8 mouse cellular contexts compared by ENCODE assay signal in genomic region chr10:13060021-13060668, GRCm38 (mm10). TPM values are rescaled to one million over a fixed set of nuclear protein-coding genes. Genes with fewer than 3 reads are reported as not detected.
DNase-seq lines count a peak whose midpoint lies in the region; ATAC-seq and TF ChIP-seq lines count a peak whose summit lies in the region.

Gene Plagl1, plus strand, starts transcription at chr10:13060504.

- peak within 1 kb of the TSS; percentile 85 for H3K4me2 ChIP-seq in midbrain, embryonic 14.5 days (ENCODE audit: low read length)

- no peak for TF ChIP-seq CTCF in cerebellum, adult 2 months (IDR thresholded peaks at IDR 0.05; ENCODE audit: borderline replicate concordance, insufficient read depth, low read depth, low read length)
- no peak for TF ChIP-seq CTCF in thymus, adult 2 months (IDR thresholded peaks at IDR 0.05; ENCODE audit: borderline replicate concordance, control insufficient read depth, extremely low read depth, insufficient read depth, low read length, poor library complexity)

- no peak within 1 kb of the TSS for H3K27ac ChIP-seq in cerebellum, adult 2 months (ENCODE audit: insufficient read depth, low read length)
- H3K27ac ChIP-seq in thymus, adult 2 months (ENCODE audit: control insufficient read depth, insufficient read depth, low read length), result no peak within 1 kb of the TSS; the same call in 1 of the 2 replicates
- H3K27ac ChIP-seq in midbrain, embryonic 14.5 days (replicated peaks; ENCODE audit: low read depth, low read length), result no peak within 1 kb of the TSS

- H3K9ac ChIP-seq in midbrain, embryonic 14.5 days (replicated peaks; ENCODE audit: low read length), result peak within 1 kb of the TSS; percentile 57; the same call in 1 of the 2 replicates

- ATAC-seq in midbrain, embryonic 14.5 days (ENCODE audit: low FRiP score, low TSS enrichment), result no peak

- H3K27me3 ChIP-seq in cerebellum, adult 2 months (ENCODE audit: control insufficient read depth, insufficient read depth, low read length), result no peaks in the 10 kb centered on the region
- no peaks in the 10 kb centered on the region for H3K27me3 ChIP-seq in thymus, adult 2 months (ENCODE audit: control insufficient read depth, insufficient read depth, low read length)
- H3K27me3 ChIP-seq in midbrain, embryonic 14.5 days (ENCODE audit: control insufficient read depth, insufficient read depth, low read length), result peaks cover 18% of the 10 kb centered on the region

- H3K9me3 ChIP-seq in midbrain, embryonic 14.5 days (ENCODE audit: control insufficient read depth, low read length), result no peaks in the 10 kb centered on the region

- TF ChIP-seq POLR2A in cerebellum, adult 2 months (IDR thresholded peaks at IDR 0.05; ENCODE audit: borderline replicate concordance, insufficient read depth, low read length), result no peak
- TF ChIP-seq POLR2A in thymus, adult 2 months (IDR thresholded peaks at IDR 0.05; ENCODE audit: control insufficient read depth, extremely low read depth, insufficient read depth, low read length, poor library complexity), result no peak

- DNase-seq in cerebellum, adult 2 months, result no peak
- no peak for DNase-seq in cerebellum, postnatal 4 days (ENCODE audit: low spot score in 2 of 2)
- DNase-seq in thymus, adult 2 months, result no peak
- DNase-seq in thymus, postnatal 36 days, result no peak
- DNase-seq in layer of hippocampus, adult 8-10 months (ENCODE audit: low spot score in 2 of 2), result peak in 1 of 2 experiments; percentile 11
- peak; percentile 14 for DNase-seq in midbrain, embryonic 14.5 days
- DNase-seq in retina, postnatal 1 day, result no peak
- DNase-seq in testis, postnatal 10 days (ENCODE audit: low spot score), result no peak

- 73% methylated on average over 11 of the region's 11 CpGs for WGBS in cerebellum, adult 2 months
- 86% methylated on average over 11 of the region's 11 CpGs for WGBS in thymus, adult 2 months
- 60% methylated on average over 11 of the region's 11 CpGs for WGBS in midbrain, embryonic 14.5 days

- H3K4me1 ChIP-seq in cerebellum, adult 2 months (ENCODE audit: control insufficient read depth, insufficient read depth, low read length), result no peaks in the 10 kb centered on the region
- no peaks in the 10 kb centered on the region; the same call in 1 of the 2 replicates for H3K4me1 ChIP-seq in thymus, adult 2 months (replicated peaks; ENCODE audit: control insufficient read depth, insufficient read depth, low read length)
- H3K4me1 ChIP-seq in midbrain, embryonic 14.5 days (ENCODE audit: control insufficient read depth, insufficient read depth, low read length), result peaks cover 7% of the 10 kb centered on the region

- no peaks in the 10 kb centered on the region for H3K36me3 ChIP-seq in thymus, adult 2 months (ENCODE audit: control insufficient read depth, insufficient read depth, low read length)
- no peaks in the 10 kb centered on the region for H3K36me3 ChIP-seq in midbrain, embryonic 14.5 days (ENCODE audit: control insufficient read depth, insufficient read depth, low read length)

- H3K4me3 ChIP-seq in cerebellum, adult 2 months (replicated peaks; ENCODE audit: insufficient read depth, low read depth, low read length), result no peak within 1 kb of the TSS
- H3K4me3 ChIP-seq in thymus, adult 2 months (ENCODE audit: control insufficient read depth, insufficient read depth, low read length), result no peak within 1 kb of the TSS
- H3K4me3 ChIP-seq in midbrain, embryonic 14.5 days (replicated peaks; ENCODE audit: low read depth, low read length), result peak within 1 kb of the TSS; percentile 42

RNA-seq across cellular contexts. Expression of gene Plagl1, which starts in this region (rescaled TPM):
- 12.7 and 13.6 TPM in 2 replicates for polyA plus RNA-seq in cerebellum, adult 2 months (2012; rRNA removed)
- 8.8 and 12.4 TPM in 2 replicates for polyA plus RNA-seq in thymus, adult 2 months (2012; rRNA removed)
- 10 to 100 TPM; 22.2 to 28.7 (median 28.1) TPM for total RNA-seq in layer of hippocampus, adult 8-10 months (2022)
- polyA plus RNA-seq in midbrain, embryonic 14.5 days (2014; fragmentation: Nextera tagmentation; extraction: Ambion mirVana), result 32.8 and 55.8 TPM in 2 replicates
